Mouse (Mus musculus): Measurements from ENCODE around the gene Gm8439. TPM values are rescaled to one million over a fixed set of nuclear protein-coding genes. Genes with fewer than 3 reads are reported as not detected.
A peak's percentile ranks its signal among the peaks of the same experiment; 100 is the strongest.

Gene Gm8439
- polyA plus RNA-seq, 1 experiment from 2014 or later = not detected

GRCm38 (mm10) chr4:120616199-120617025 lies 27.9 kb downstream of the Gm8439 start:
- Histone ChIP-seq H3K27me3 (replicated peaks; ENCODE audit: control insufficient read depth, insufficient read depth, low read length) (no peaks in the 10 kb centered on the region), H3K4me3 (ENCODE audit: low read length) (no peak overlapping the region), H3K36me3 (ENCODE audit: control insufficient read depth, insufficient read depth, low read length) (no peaks in the 10 kb centered on the region), H3K27ac (ENCODE audit: low read depth, low read length) (no peak overlapping the region), H3K9me3 (ENCODE audit: control insufficient read depth, low read length) (no peaks in the 10 kb centered on the region), H3K9ac (ENCODE audit: low read depth, low read length) (no peak overlapping the region), H3K4me1 (ENCODE audit: control insufficient read depth, insufficient read depth, low read depth, low read length) (no peaks in the 10 kb centered on the region; the same call in 1 of the 2 replicates), H3K4me2 (ENCODE audit: low read length) (no peak overlapping the region)
- ATAC-seq = no peak
- WGBS = 65% methylated on average over 12 of the region's 13 CpGs

- H3K4me3 ChIP-seq (ENCODE audit: low read length) = no peak overlapping the region
- ATAC-seq = no peak
- no peaks in the 10 kb centered on the region for H3K36me3 ChIP-seq (ENCODE audit: control insufficient read depth, insufficient read depth, low read length)
- no peaks in the 10 kb centered on the region for H3K9me3 ChIP-seq (ENCODE audit: control insufficient read depth, low read length)
- H3K27ac ChIP-seq (ENCODE audit: low read depth, low read length) = no peak overlapping the region
- WGBS = 92% methylated on average over 6 of the region's 6 CpGs
- no peaks in the 10 kb centered on the region for H3K4me1 ChIP-seq (ENCODE audit: control insufficient read depth, insufficient read depth, low read depth, low read length)
- no peaks in the 10 kb centered on the region for H3K27me3 ChIP-seq (replicated peaks; ENCODE audit: control insufficient read depth, insufficient read depth, low read length)
- H3K4me2 ChIP-seq (ENCODE audit: low read length) = no peak overlapping the region
- H3K9ac ChIP-seq (ENCODE audit: low read depth, low read length) = no peak overlapping the region
These were observed 39.2 kb downstream of the Gm8439 start for GRCm38 (mm10) chr4:120627728-120628127.

GRCm38 (mm10) chr4:120630218-120630931 lies 41.8 kb downstream of the Gm8439 start:
- H3K4me3 ChIP-seq (ENCODE audit: low read length) = no peak overlapping the region
- H3K9me3 ChIP-seq (ENCODE audit: control insufficient read depth, low read length) = no peaks in the 10 kb centered on the region
- WGBS = 79% methylated on average over 8 of the region's 8 CpGs
- H3K36me3 ChIP-seq (ENCODE audit: control insufficient read depth, insufficient read depth, low read length) = no peaks in the 10 kb centered on the region
- no peak overlapping the region for H3K27ac ChIP-seq (ENCODE audit: low read depth, low read length)
- no peaks in the 10 kb centered on the region for H3K4me1 ChIP-seq (ENCODE audit: control insufficient read depth, insufficient read depth, low read depth, low read length)
- H3K4me2 ChIP-seq (ENCODE audit: low read length) = no peak overlapping the region
- no peak for ATAC-seq
- H3K9ac ChIP-seq (ENCODE audit: low read depth, low read length) = no peak overlapping the region
- H3K27me3 ChIP-seq (replicated peaks; ENCODE audit: control insufficient read depth, insufficient read depth, low read length) = no peaks in the 10 kb centered on the region

- WGBS = 78% methylated on average over 6 of the region's 6 CpGs
These were observed 43.3 kb downstream of the Gm8439 start for GRCm38 (mm10) chr4:120631828-120632227.

GRCm38 (mm10) chr4:120635351-120635750 lies 46.8 kb downstream of the Gm8439 start:
- Histone ChIP-seq H3K27ac (ENCODE audit: low read depth, low read length) (no peak overlapping the region), H3K36me3 (ENCODE audit: control insufficient read depth, insufficient read depth, low read length) (no peaks in the 10 kb centered on the region), H3K9ac (ENCODE audit: low read depth, low read length) (no peak overlapping the region), H3K4me3 (ENCODE audit: low read length) (no peak overlapping the region), H3K4me2 (ENCODE audit: low read length) (no peak overlapping the region), H3K9me3 (ENCODE audit: control insufficient read depth, low read length) (no peaks in the 10 kb centered on the region), H3K27me3 (replicated peaks; ENCODE audit: control insufficient read depth, insufficient read depth, low read length) (no peaks in the 10 kb centered on the region), H3K4me1 (ENCODE audit: control insufficient read depth, insufficient read depth, low read depth, low read length) (no peaks in the 10 kb centered on the region)
- ATAC-seq = no peak
- 77% methylated on average over 2 of the region's 2 CpGs for WGBS

More at GRCm38 (mm10) chr4:120631828-120632227, 43.3 kb downstream of the Gm8439 start:
- no peak overlapping the region for H3K27ac ChIP-seq (ENCODE audit: low read depth, low read length)
- H3K4me3 ChIP-seq (ENCODE audit: low read length) = no peak overlapping the region
- no peak overlapping the region for H3K4me2 ChIP-seq (ENCODE audit: low read length)
- no peak overlapping the region for H3K9ac ChIP-seq (ENCODE audit: low read depth, low read length)
- no peaks in the 10 kb centered on the region for H3K9me3 ChIP-seq (ENCODE audit: control insufficient read depth, low read length)
- no peak for ATAC-seq
- no peaks in the 10 kb centered on the region for H3K4me1 ChIP-seq (ENCODE audit: control insufficient read depth, insufficient read depth, low read depth, low read length)
- no peaks in the 10 kb centered on the region for H3K36me3 ChIP-seq (ENCODE audit: control insufficient read depth, insufficient read depth, low read length)
- no peaks in the 10 kb centered on the region for H3K27me3 ChIP-seq (replicated peaks; ENCODE audit: control insufficient read depth, insufficient read depth, low read length)

- 90% methylated on average over 6 of the region's 6 CpGs for WGBS
- Histone ChIP-seq H3K27ac (ENCODE audit: low read depth, low read length) (no peak overlapping the region), H3K9ac (ENCODE audit: low read depth, low read length) (no peak overlapping the region), H3K36me3 (ENCODE audit: control insufficient read depth, insufficient read depth, low read length) (no peaks in the 10 kb centered on the region), H3K9me3 (ENCODE audit: control insufficient read depth, low read length) (no peaks in the 10 kb centered on the region), H3K4me2 (ENCODE audit: low read length) (no peak overlapping the region), H3K27me3 (replicated peaks; ENCODE audit: control insufficient read depth, insufficient read depth, low read length) (no peaks in the 10 kb centered on the region), H3K4me1 (ENCODE audit: control insufficient read depth, insufficient read depth, low read depth, low read length) (no peaks in the 10 kb centered on the region), H3K4me3 (ENCODE audit: low read length) (no peak overlapping the region)
- ATAC-seq = no peak
These were observed 53.4 kb downstream of the Gm8439 start for GRCm38 (mm10) chr4:120641946-120642345.

- Histone ChIP-seq H3K4me2 (ENCODE audit: low read length) (no peak overlapping the region), H3K9me3 (ENCODE audit: control insufficient read depth, low read length) (no peaks in the 10 kb centered on the region), H3K27me3 (replicated peaks; ENCODE audit: control insufficient read depth, insufficient read depth, low read length) (no peaks in the 10 kb centered on the region), H3K27ac (ENCODE audit: low read depth, low read length) (no peak overlapping the region), H3K9ac (ENCODE audit: low read depth, low read length) (no peak overlapping the region), H3K36me3 (ENCODE audit: control insufficient read depth, insufficient read depth, low read length) (no peaks in the 10 kb centered on the region), H3K4me1 (ENCODE audit: control insufficient read depth, insufficient read depth, low read depth, low read length) (no peaks in the 10 kb centered on the region), H3K4me3 (ENCODE audit: low read length) (no peak overlapping the region)
- ATAC-seq = no peak
- WGBS = 87% methylated on average over 3 of the region's 3 CpGs
These were observed 55.4 kb downstream of the Gm8439 start for GRCm38 (mm10) chr4:120643899-120644298.

GRCm38 (mm10) chr4:120649369-120650207 lies 61.0 kb downstream of the Gm8439 start:
- peak; percentile 89 for ATAC-seq
- peak overlapping the region; percentile 60 for H3K4me3 ChIP-seq (ENCODE audit: low read length)

More at GRCm38 (mm10) chr4:120649369-120650207, 61.0 kb downstream of the Gm8439 start:
- Histone ChIP-seq H3K9ac (ENCODE audit: low read depth, low read length) (peak overlapping the region; percentile 76), H3K27ac (ENCODE audit: low read depth, low read length) (no peak overlapping the region), H3K27me3 (replicated peaks; ENCODE audit: control insufficient read depth, insufficient read depth, low read length) (no peaks in the 10 kb centered on the region), H3K4me1 (ENCODE audit: control insufficient read depth, insufficient read depth, low read depth, low read length) (peaks cover 8% of the 10 kb centered on the region; the same call in 1 of the 2 replicates), H3K4me2 (ENCODE audit: low read length) (peak overlapping the region; percentile 98), H3K36me3 (ENCODE audit: control insufficient read depth, insufficient read depth, low read length) (no peaks in the 10 kb centered on the region), H3K9me3 (ENCODE audit: control insufficient read depth, low read length) (no peaks in the 10 kb centered on the region)
- 4% methylated on average over 50 of the region's 55 CpGs for WGBS
